Mouse (Mus musculus) left cerebral cortex, adult 18-20 months (tissue): Measurements from ENCODE around the gene Stk38l. TPM values are rescaled to one million over a fixed set of nuclear protein-coding genes. Genes with fewer than 3 reads are reported as not detected.

Experiments used
- total RNA-seq, 2 experiments: library from RNA; stranded (reverse); gene quantifications; 2 replicates each; pipeline ENCODE4 v1.2.3; 2021

Stk38l gene
- total RNA-seq, 2 experiments from 2014 or later, result 25.5 to 26.3 TPM

Other genes starting within 250 kb of the Stk38l start
- gene Itpr2, start 222.8 kb upstream of the Stk38l start, total RNA-seq, result 10 to 100 TPM; 10.7 to 13.3 TPM
- gene Fgfr1op2, start 147.8 kb upstream of the Stk38l start, total RNA-seq, result 100 to 1,000 TPM; 100 to 101 TPM
- gene Ints13, start 147.2 kb upstream of the Stk38l start, total RNA-seq, result 10 to 100 TPM; 33.8 to 40.7 TPM
- 10 to 100 TPM; 49.2 to 49.5 TPM for gene Med21, start 82.4 kb upstream of the Stk38l start, total RNA-seq
- gene Tm7sf3, start 82.2 kb upstream of the Stk38l start, total RNA-seq, result 10 to 100 TPM; 27.2 to 27.5 TPM
- 10 to 100 TPM in 1 of 2 experiments, 1 to 10 TPM in 1; 5.9 to 10.2 TPM for gene Arntl2, start 71.1 kb downstream of the Stk38l start, total RNA-seq
- gene Smco2, start 125.1 kb downstream of the Stk38l start, total RNA-seq, result not detected
- 10 to 100 TPM; 54.5 to 60.4 TPM for gene Ppfibp1, start 163.5 kb downstream of the Stk38l start, total RNA-seq
- gene 1700034J05Rik, start 229.4 kb downstream of the Stk38l start, total RNA-seq, result not detected